8 mouse cellular contexts compared by ENCODE assay signal in genomic region chr19:10188281-10188811, GRCm38 (mm10). TPM values are rescaled to one million over a fixed set of nuclear protein-coding genes. Genes with fewer than 3 reads are reported as not detected.
DNase-seq lines count a peak whose midpoint lies in the region; ATAC-seq lines count a peak whose summit lies in the region.
"Had no signal": no experiment of that assay in that cellular context is flagged by ENCODE, and none has a peak within 500 bp of the region (broad histone marks: within the 10 kb centered on the region; RNA-seq: fewer than 3 reads in every experiment).

No protein-coding gene starts in this region.

- ATAC-seq in embryonic facial prominence, embryonic 15.5 days (ENCODE audit: insufficient number of reproducible peaks, low FRiP score, low TSS enrichment, low read depth), result no peak
- ATAC-seq in midbrain, embryonic 16.5 days, result peak; percentile 22

- DNase-seq in Muller cell, postnatal 12 days (ENCODE audit: inconsistent ontology term), result peak; percentile 74
- peak; percentile 63 for DNase-seq in adrenal gland, postnatal 14 days
- DNase-seq in kidney, postnatal 14 days, result peak; percentile 89
- no peak for DNase-seq in spleen, postnatal 36 days (ENCODE audit: low spot score in 2 of 2)
- DNase-seq in urinary bladder, postnatal 25 days (ENCODE audit: low spot score), result no peak

- H3K36me3 ChIP-seq in embryonic facial prominence, embryonic 15.5 days, result peaks cover 67% of the 10 kb centered on the region
- H3K36me3 ChIP-seq in midbrain, embryonic 16.5 days (ENCODE audit: control insufficient read depth, insufficient read depth, low read length), result peaks cover 65% of the 10 kb centered on the region

- peak overlapping the region; percentile 40; the same call in 1 of the 2 replicates for H3K27ac ChIP-seq in embryonic facial prominence, embryonic 15.5 days (replicated peaks)
- H3K27ac ChIP-seq in midbrain, embryonic 16.5 days (ENCODE audit: low read length), result peak overlapping the region; percentile 6; the same call in 1 of the 2 replicates
- H3K27ac ChIP-seq: heart, embryonic 15.5 days had no signal

- H3K27me3 ChIP-seq in embryonic facial prominence, embryonic 15.5 days, result no peaks in the 10 kb centered on the region
- H3K27me3 ChIP-seq in midbrain, embryonic 16.5 days (ENCODE audit: control insufficient read depth, insufficient read depth, low read depth, low read length), result no peaks in the 10 kb centered on the region
- H3K27me3 ChIP-seq: heart, embryonic 15.5 days had no signal

- no peak overlapping the region for H3K9ac ChIP-seq in embryonic facial prominence, embryonic 15.5 days
- H3K9ac ChIP-seq in midbrain, embryonic 16.5 days (ENCODE audit: low read depth, low read length), result no peak overlapping the region
- H3K9ac ChIP-seq: heart, embryonic 15.5 days had no signal

- WGBS in embryonic facial prominence, embryonic 15.5 days, result 55% methylated on average over 10 of the region's 10 CpGs
- WGBS in midbrain, embryonic 16.5 days, result 62% methylated on average over 10 of the region's 10 CpGs

- H3K4me3 ChIP-seq in embryonic facial prominence, embryonic 15.5 days (replicated peaks), result no peak overlapping the region
- no peak overlapping the region for H3K4me3 ChIP-seq in midbrain, embryonic 16.5 days (ENCODE audit: low read depth, low read length)
- H3K4me3 ChIP-seq: heart, embryonic 15.5 days had no signal

- H3K4me1 ChIP-seq in embryonic facial prominence, embryonic 15.5 days, result peaks cover 21% of the 10 kb centered on the region
- peaks cover 24% of the 10 kb centered on the region for H3K4me1 ChIP-seq in midbrain, embryonic 16.5 days (ENCODE audit: control insufficient read depth, insufficient read depth, low read length)

- no peak overlapping the region for H3K4me2 ChIP-seq in embryonic facial prominence, embryonic 15.5 days (replicated peaks)
- H3K4me2 ChIP-seq in midbrain, embryonic 16.5 days (ENCODE audit: low read length), result no peak overlapping the region
- H3K4me2 ChIP-seq: heart, embryonic 15.5 days had no signal

- no peaks in the 10 kb centered on the region for H3K9me3 ChIP-seq in embryonic facial prominence, embryonic 15.5 days (replicated peaks)
- H3K9me3 ChIP-seq in midbrain, embryonic 16.5 days (replicated peaks; ENCODE audit: control insufficient read depth, low read length, poor library complexity, severe bottlenecking), result no peaks in the 10 kb centered on the region
- H3K9me3 ChIP-seq: heart, embryonic 15.5 days had no signal

RNA-seq across cellular contexts. Expression of gene Fads1, which starts 5.7 kb away (rescaled TPM):
- 324 and 362 TPM in 2 replicates for total RNA-seq in adrenal gland, postnatal 14 days (2021)
- 77.6 and 78.2 TPM in 2 replicates for polyA plus RNA-seq in embryonic facial prominence, embryonic 15.5 days (2015; fragmentation: Nextera tagmentation; extraction: Ambion mirVana)
- polyA plus RNA-seq in midbrain, embryonic 16.5 days (2015; fragmentation: Nextera tagmentation; extraction: Ambion mirVana), result 181 and 190 TPM in 2 replicates

RNA-seq across cellular contexts. Expression of gene Tmem258, which starts 15.5 kb away (rescaled TPM):
- total RNA-seq in adrenal gland, postnatal 14 days (2021), result 161 and 170 TPM in 2 replicates
- 449 and 454 TPM in 2 replicates for polyA plus RNA-seq in embryonic facial prominence, embryonic 15.5 days (2015; fragmentation: Nextera tagmentation; extraction: Ambion mirVana)
- polyA plus RNA-seq in midbrain, embryonic 16.5 days (2015; fragmentation: Nextera tagmentation; extraction: Ambion mirVana), result 278 and 290 TPM in 2 replicates

RNA-seq across cellular contexts. Expression of gene Fen1, which starts 15.6 kb away (rescaled TPM):
- total RNA-seq in adrenal gland, postnatal 14 days (2021), result 20.6 and 21.7 TPM in 2 replicates
- polyA plus RNA-seq in embryonic facial prominence, embryonic 15.5 days (2015; fragmentation: Nextera tagmentation; extraction: Ambion mirVana), result 62.2 and 65.8 TPM in 2 replicates
- 19.5 and 21.9 TPM in 2 replicates for polyA plus RNA-seq in midbrain, embryonic 16.5 days (2015; fragmentation: Nextera tagmentation; extraction: Ambion mirVana)

RNA-seq across cellular contexts. Expression of gene Myrf, which starts 52.2 kb away (rescaled TPM):
- 2.6 and 4.7 TPM in 2 replicates for total RNA-seq in adrenal gland, postnatal 14 days (2021)
- polyA plus RNA-seq in embryonic facial prominence, embryonic 15.5 days (2015; fragmentation: Nextera tagmentation; extraction: Ambion mirVana), result 0.41 and 0.65 TPM in 2 replicates
- 0.57 and 0.82 TPM in 2 replicates for polyA plus RNA-seq in midbrain, embryonic 16.5 days (2015; fragmentation: Nextera tagmentation; extraction: Ambion mirVana)

Comparison
In these comparisons a context has a peak if more than half of its experiments do, and no peak if none do; other contexts are left out.
1. DNase-seq: peak in Muller cell, postnatal 12 days (single experiment), adrenal gland, postnatal 14 days (single experiment) and kidney, postnatal 14 days (single experiment); none in spleen, postnatal 36 days (0 of 2) and urinary bladder, postnatal 25 days (single experiment).